Mouse (Mus musculus): ENCODE measurements around the gene Vmn1r69. TPM values are rescaled to one million over a fixed set of nuclear protein-coding genes. Genes with fewer than 3 reads are reported as not detected.

The Vmn1r69 gene
- total RNA-seq (2012; rRNA removed): not detected in 2 replicates
- total RNA-seq (2014; rRNA removed): not detected in 2 replicates
- polyA plus RNA-seq (2012; ENCODE audit: insufficient read length, low read depth): not detected in 2 replicates

GRCm38 (mm10) chr7:10613559-10613958, at the start of gene Vmn1r69:
Gene Vmn1r69 (minus strand): TSS chr7:10613659.
- dilution Hi-C loops (cut with MboI; ENCODE audit: extremely low pct_ligation_motif_present, extremely low pct_unique_long_range_greater_than_20kb, low sequenced_read_pairs) (no loop called here), in situ Hi-C loops (cut with MboI; ENCODE audit: low pct_ligation_motif_present, low pct_unique_long_range_greater_than_20kb, low sequenced_read_pairs) (no loop called here)
- TF ChIP-seq ZNF384 (IDR thresholded peaks at IDR 0.05; ENCODE audit: low read depth, low read length): no peak
- no peak for TF ChIP-seq CTCF (conservative IDR thresholded peaks at IDR 0.05 in 1 of 2, IDR thresholded peaks at IDR 0.05 in 1 of 2; ENCODE audit: low read depth in 2 of 2, low read length in 2 of 2)
- TF ChIP-seq SIN3A (IDR thresholded peaks at IDR 0.05; ENCODE audit: low read length): no peak
- TF ChIP-seq RCOR1 (conservative IDR thresholded peaks at IDR 0.05; ENCODE audit: low read depth, low read length): no peak
- no peak for TF ChIP-seq EP300 (IDR thresholded peaks at IDR 0.05; ENCODE audit: low read length)
- TF ChIP-seq JUND (conservative IDR thresholded peaks at IDR 0.05; ENCODE audit: low read depth, low read length): no peak
- TF ChIP-seq USF2 (conservative IDR thresholded peaks at IDR 0.05; ENCODE audit: low read depth, low read length): no peak
- no peak for TF ChIP-seq CHD2 (IDR thresholded peaks at IDR 0.05; ENCODE audit: low read length)
- no peak for TF ChIP-seq KAT2A (IDR thresholded peaks at IDR 0.05; ENCODE audit: insufficient replicate concordance, low read length)
- TF ChIP-seq GABPA (IDR thresholded peaks at IDR 0.05; ENCODE audit: insufficient replicate concordance, low read depth, low read length): no peak
- TF ChIP-seq BHLHE40 (IDR thresholded peaks at IDR 0.05; ENCODE audit: low read depth, low read length): no peak
- no peak for TF ChIP-seq ZKSCAN1 (IDR thresholded peaks at IDR 0.05; ENCODE audit: borderline replicate concordance, low read depth, low read length)
- no peak for TF ChIP-seq ZC3H11A (IDR thresholded peaks at IDR 0.05; ENCODE audit: low read depth, low read length)
- TF ChIP-seq MEF2A (IDR thresholded peaks at IDR 0.05; ENCODE audit: borderline replicate concordance, low read depth, low read length): no peak
- no peak for TF ChIP-seq E2F4 (IDR thresholded peaks at IDR 0.05; ENCODE audit: insufficient replicate concordance, low read depth, low read length)
- no peak for TF ChIP-seq UBTF (IDR thresholded peaks at IDR 0.05; ENCODE audit: low read depth, low read length)
- TF ChIP-seq PAX5 (IDR thresholded peaks at IDR 0.05; ENCODE audit: low read length): no peak
- no peak for TF ChIP-seq ZMIZ1 (IDR thresholded peaks at IDR 0.05; ENCODE audit: low read depth, low read length)
- Histone ChIP-seq H3K4me1 (ENCODE audit: control insufficient read depth in 1 of 2, insufficient read depth in 2 of 2) (no peaks in the 10 kb centered on the region), H3K9me3 (replicated peaks; ENCODE audit: low read length) (peaks cover 12% of the 10 kb centered on the region), H3K36me3 (replicated peaks in 1 of 2; ENCODE audit: control insufficient read depth in 1 of 2, insufficient read depth in 1 of 2, low read length in 1 of 2) (no peaks in the 10 kb centered on the region), H3K4me2 (ENCODE audit: insufficient read depth, low read depth, poor library complexity, severe bottlenecking) (no peak within 1 kb of the TSS), H3K79me2 (replicated peaks; ENCODE audit: control insufficient read depth, extremely low read depth, insufficient read depth, poor library complexity, severe bottlenecking) (no peaks in the 10 kb centered on the region), H3K4me3 (replicated peaks in 1 of 3; ENCODE audit: low read depth in 2 of 3, low read length in 2 of 3, poor library complexity in 1 of 3) (no peak within 1 kb of the TSS), H3K27ac (ENCODE audit: insufficient read depth, low read depth) (no peak within 1 kb of the TSS), H3K27me3 (replicated peaks) (no peaks in the 10 kb centered on the region), H3K9ac (ENCODE audit: insufficient read depth, low read depth) (no peak within 1 kb of the TSS)
- DNase-seq (ENCODE audit: extremely low read depth): no peak

- DNase-seq (ENCODE audit: extremely low read depth): no peak
- Histone ChIP-seq H3K79me2 (replicated peaks; ENCODE audit: control insufficient read depth, extremely low read depth, insufficient read depth, poor library complexity, severe bottlenecking) (no peaks in the 10 kb centered on the region), H3K27me3 (replicated peaks) (no peaks in the 10 kb centered on the region), H3K36me3 (replicated peaks in 1 of 2; ENCODE audit: control insufficient read depth in 1 of 2, insufficient read depth in 1 of 2, low read length in 1 of 2) (no peaks in the 10 kb centered on the region), H3K9me3 (replicated peaks; ENCODE audit: low read length) (peaks cover 29% of the 10 kb centered on the region), H3K4me1 (ENCODE audit: control insufficient read depth in 1 of 2, insufficient read depth in 2 of 2) (no peaks in the 10 kb centered on the region), H3K9ac (ENCODE audit: insufficient read depth, low read depth) (no peak within 1 kb of the TSS), H3K27ac (ENCODE audit: insufficient read depth, low read depth) (no peak within 1 kb of the TSS), H3K4me2 (ENCODE audit: insufficient read depth, low read depth, poor library complexity, severe bottlenecking) (no peak within 1 kb of the TSS), H3K4me3 (replicated peaks in 1 of 3; ENCODE audit: low read depth in 2 of 3, low read length in 2 of 3, poor library complexity in 1 of 3) (no peak within 1 kb of the TSS)
- in situ Hi-C loops (cut with MboI; ENCODE audit: low pct_ligation_motif_present, low pct_unique_long_range_greater_than_20kb, low sequenced_read_pairs): no loop called here
- TF ChIP-seq MAZ (IDR thresholded peaks at IDR 0.05; ENCODE audit: low read depth, low read length) (no peak), RAD21 (IDR thresholded peaks at IDR 0.05; ENCODE audit: low read depth, low read length) (no peak), CHD2 (IDR thresholded peaks at IDR 0.05; ENCODE audit: low read length) (no peak), HCFC1 (IDR thresholded peaks at IDR 0.05; ENCODE audit: low read depth, low read length) (no peak), RCOR1 (conservative IDR thresholded peaks at IDR 0.05; ENCODE audit: low read depth, low read length) (no peak), MAFK (IDR thresholded peaks at IDR 0.05; ENCODE audit: insufficient replicate concordance, low read length) (no peak), MEF2A (IDR thresholded peaks at IDR 0.05; ENCODE audit: borderline replicate concordance, low read depth, low read length) (no peak), MXI1 (IDR thresholded peaks at IDR 0.05; ENCODE audit: low read depth, low read length) (no peak), UBTF (IDR thresholded peaks at IDR 0.05; ENCODE audit: low read depth, low read length) (no peak), IRF4 (IDR thresholded peaks at IDR 0.05; ENCODE audit: low read depth, low read length) (no peak), EP300 (IDR thresholded peaks at IDR 0.05; ENCODE audit: low read length) (no peak), POLR2AphosphoS2 (IDR thresholded peaks at IDR 0.05; ENCODE audit: low read depth, low read length) (no peak), NELFE (IDR thresholded peaks at IDR 0.05; ENCODE audit: low read depth, low read length) (no peak), TBP (conservative IDR thresholded peaks at IDR 0.05; ENCODE audit: low read depth, low read length) (no peak), USF1 (IDR thresholded peaks at IDR 0.05; ENCODE audit: low read depth, low read length) (no peak), GABPA (IDR thresholded peaks at IDR 0.05; ENCODE audit: insufficient replicate concordance, low read depth, low read length) (no peak), TCF12 (IDR thresholded peaks at IDR 0.05; ENCODE audit: low read depth, low read length) (no peak)
- dilution Hi-C loops (cut with MboI; ENCODE audit: extremely low pct_ligation_motif_present, extremely low pct_unique_long_range_greater_than_20kb, low sequenced_read_pairs): no loop called here
Observed at GRCm38 (mm10) chr7:10631232-10631631, 17.8 kb upstream of the Vmn1r69 start, which contains the start of gene Vmn1r70. Gene Vmn1r70 (plus strand): TSS chr7:10631532.
